ENCODE assay signal across 31 mouse cellular contexts in the genomic region with DNA sequence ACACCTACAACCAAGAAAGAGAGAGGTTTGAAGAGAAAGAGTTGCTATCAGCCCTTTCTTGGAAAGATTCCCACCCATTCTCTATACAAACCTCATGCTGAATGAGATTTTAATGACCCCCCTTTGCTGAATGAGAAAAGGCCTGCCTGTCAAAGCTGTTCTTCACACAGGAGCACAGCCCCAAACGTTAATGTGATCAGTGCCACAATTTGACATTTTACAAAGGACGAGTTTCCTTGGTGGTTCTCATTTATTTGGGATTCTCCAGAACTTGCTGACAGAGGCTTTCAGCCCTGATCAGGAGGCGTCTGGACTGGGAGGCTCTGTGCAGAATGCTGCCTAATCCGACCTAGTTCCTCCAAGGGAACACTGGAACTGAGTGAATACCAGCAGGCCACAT.
DNase-seq lines count a peak whose midpoint lies in the region; ATAC-seq lines count a peak whose summit lies in the region.
"Had no signal": no experiment of that assay in that cellular context is flagged by ENCODE, and none has a peak within 500 bp of the region (broad histone marks: within the 10 kb centered on the region; RNA-seq: fewer than 3 reads in every experiment).

No protein-coding gene starts in this region.

- no peaks in the 10 kb centered on the region for H3K36me3 ChIP-seq in forebrain, embryonic 12.5 days (replicated peaks)
- no peaks in the 10 kb centered on the region for H3K36me3 ChIP-seq in forebrain, embryonic 15.5 days
- H3K36me3 ChIP-seq: embryonic facial prominence, embryonic 13.5 days; G1E; heart, embryonic 10.5 days; heart, embryonic 13.5 days; hindbrain, embryonic 12.5 days; hindbrain, embryonic 15.5 days; intestine, embryonic 15.5 days had no signal

- 20% methylated on average over 4 of the region's 4 CpGs for WGBS in forebrain, embryonic 12.5 days
- WGBS in forebrain, embryonic 15.5 days = 8% methylated on average over 4 of the region's 4 CpGs

- no peaks in the 10 kb centered on the region for H3K4me1 ChIP-seq in forebrain, embryonic 12.5 days
- peaks cover 8% of the 10 kb centered on the region; the same call in 1 of the 2 replicates for H3K4me1 ChIP-seq in forebrain, embryonic 15.5 days
- H3K4me1 ChIP-seq: embryonic facial prominence, embryonic 13.5 days; heart, embryonic 10.5 days; heart, embryonic 13.5 days; hindbrain, embryonic 12.5 days; hindbrain, embryonic 15.5 days; intestine, embryonic 15.5 days had no signal

- H3K9me3 ChIP-seq in forebrain, embryonic 12.5 days = no peaks in the 10 kb centered on the region
- no peaks in the 10 kb centered on the region for H3K9me3 ChIP-seq in forebrain, embryonic 15.5 days
- H3K9me3 ChIP-seq: embryonic facial prominence, embryonic 13.5 days; G1E; heart, embryonic 10.5 days; heart, embryonic 13.5 days; hindbrain, embryonic 12.5 days; hindbrain, embryonic 15.5 days; intestine, embryonic 15.5 days had no signal

- no peak overlapping the region for H3K4me3 ChIP-seq in forebrain, embryonic 12.5 days (replicated peaks)
- H3K4me3 ChIP-seq in forebrain, embryonic 15.5 days = no peak overlapping the region
- H3K4me3 ChIP-seq: embryonic facial prominence, embryonic 13.5 days; erythroblast, embryonic 14.5 days; heart, adult 2 months; heart, embryonic 10.5 days; heart, embryonic 13.5 days; hindbrain, embryonic 12.5 days; hindbrain, embryonic 15.5 days; intestine, embryonic 15.5 days had no signal

- H3K27me3 ChIP-seq in forebrain, embryonic 12.5 days = no peaks in the 10 kb centered on the region
- no peaks in the 10 kb centered on the region for H3K27me3 ChIP-seq in forebrain, embryonic 15.5 days
- H3K27me3 ChIP-seq: CH12.LX; embryonic facial prominence, embryonic 13.5 days; heart, embryonic 13.5 days; hindbrain, embryonic 12.5 days; hindbrain, embryonic 15.5 days; intestine, embryonic 15.5 days had no signal

- H3K9ac ChIP-seq in forebrain, embryonic 12.5 days = no peak overlapping the region
- no peak overlapping the region for H3K9ac ChIP-seq in forebrain, embryonic 15.5 days (replicated peaks)
- H3K9ac ChIP-seq: embryonic facial prominence, embryonic 13.5 days; heart, embryonic 13.5 days; hindbrain, embryonic 12.5 days; hindbrain, embryonic 15.5 days; intestine, embryonic 15.5 days had no signal

- no peak overlapping the region for H3K4me2 ChIP-seq in forebrain, embryonic 12.5 days
- H3K4me2 ChIP-seq in forebrain, embryonic 15.5 days (replicated peaks) = no peak overlapping the region
- H3K4me2 ChIP-seq: embryonic facial prominence, embryonic 13.5 days; heart, embryonic 13.5 days; hindbrain, embryonic 12.5 days; hindbrain, embryonic 15.5 days; intestine, embryonic 15.5 days had no signal

- no peak overlapping the region for H3K27ac ChIP-seq in forebrain, embryonic 12.5 days
- no peak overlapping the region for H3K27ac ChIP-seq in forebrain, embryonic 15.5 days (replicated peaks)
- H3K27ac ChIP-seq: embryonic facial prominence, embryonic 13.5 days; heart, adult 2 months; heart, embryonic 10.5 days; heart, embryonic 13.5 days; hindbrain, embryonic 12.5 days; hindbrain, embryonic 15.5 days; intestine, embryonic 15.5 days had no signal

- peak; percentile 36; the same call in 1 of the 2 replicates for ATAC-seq in forebrain, embryonic 12.5 days (ENCODE audit: low FRiP score)
- no peak for ATAC-seq in forebrain, embryonic 15.5 days (replicated peaks)
- ATAC-seq in frontal cortex, adult (ENCODE audit: low TSS enrichment) = peak; percentile 69; the same call in 1 of the 2 replicates
- ATAC-seq: intestine, embryonic 15.5 days; Patski had no signal

- DNase-seq in frontal cortex, postnatal 36 days (ENCODE audit: low spot score in 2 of 2) = no peak
- peak; percentile 22 for DNase-seq in retina, postnatal 1 day
- DNase-seq in retina, embryonic 14.5 days (ENCODE audit: low spot score) = no peak
- DNase-seq in c-Kit-positive CD71-positive TER-119-positive erythroid progenitor cells, embryonic 14.5 days (ENCODE audit: low spot score) = no peak
- DNase-seq: adrenal gland, postnatal 10 days; adrenal gland, postnatal 36 days; B cell, adult 2 months; cerebellum, adult 11-12 months; cerebellum, adult 8-10 months; cerebellum, postnatal 10 days; cerebellum, postnatal 36 days; gastrocnemius, postnatal 10 days; gastrocnemius, postnatal 36 days; heart, adult 2 months; heart, postnatal 14 days; heart, postnatal 4 days; kidney, adult 11 months; kidney, adult 8-10 months had no signal
